Mouse (Mus musculus): ENCODE measurements around the gene Lingo1.

The Lingo1 gene

GRCm38 (mm10) chr9:56795721-56796655, at the start of gene Lingo1:
Gene Lingo1 (minus strand): TSS chr9:56796468.
- no peak for DNase-seq (ENCODE audit: low read depth, low spot score)

GRCm38 (mm10) chr9:56844644-56845043, 48.4 kb upstream of the Lingo1 start:
- DNase-seq (ENCODE audit: low read depth, low spot score): no peak

- DNase-seq (ENCODE audit: low read depth, low spot score): peak; percentile 65
Measured at GRCm38 (mm10) chr9:56843679-56844188, 47.5 kb upstream of the Lingo1 start.

DNA sequence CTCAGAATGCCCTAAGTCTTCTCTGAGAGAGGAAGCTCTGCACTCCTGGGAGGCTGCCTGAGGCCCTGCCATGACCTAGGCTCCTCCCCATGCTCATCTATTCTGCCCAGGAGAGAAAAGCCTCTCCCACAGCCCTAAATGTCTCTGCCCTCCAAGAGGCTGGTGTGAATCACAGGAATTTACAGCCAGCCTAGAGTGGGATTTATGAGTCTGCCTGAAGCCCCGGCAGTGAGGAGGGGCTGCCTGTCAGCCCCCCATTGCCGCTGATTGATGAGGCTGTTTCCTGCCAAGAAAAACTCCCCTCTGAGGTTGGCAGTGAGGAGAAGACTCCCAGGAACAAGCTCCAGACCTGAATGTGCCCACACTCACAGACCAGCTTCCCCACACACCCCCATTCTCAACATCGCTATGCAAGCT, 46.0 kb upstream of the Lingo1 start:
- no peak for DNase-seq (ENCODE audit: low read depth, low spot score)

DNA sequence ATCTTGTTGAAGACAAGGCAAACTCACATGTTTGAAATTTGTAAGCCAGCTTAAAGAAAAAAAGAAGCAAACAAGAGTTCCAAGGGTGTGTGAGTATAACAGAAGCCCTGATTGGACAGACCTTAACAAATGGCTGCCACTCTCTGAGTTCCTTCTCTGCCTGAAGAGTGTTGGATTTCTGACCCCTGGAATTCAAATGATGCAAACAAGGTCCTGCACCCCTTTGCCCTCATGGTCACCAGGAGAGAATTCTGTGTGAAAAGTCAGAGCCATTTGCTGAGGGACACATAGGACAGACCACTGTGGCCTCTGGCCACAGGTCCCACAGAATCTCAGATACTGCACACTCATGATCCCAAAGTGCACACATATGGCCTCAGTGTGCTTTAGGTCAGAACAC, 45.6 kb upstream of the Lingo1 start:
- DNase-seq (ENCODE audit: low read depth, low spot score): no peak

- DNase-seq (ENCODE audit: low read depth, low spot score): no peak
Measured at GRCm38 (mm10) chr9:56840721-56841120, 44.5 kb upstream of the Lingo1 start.

DNA sequence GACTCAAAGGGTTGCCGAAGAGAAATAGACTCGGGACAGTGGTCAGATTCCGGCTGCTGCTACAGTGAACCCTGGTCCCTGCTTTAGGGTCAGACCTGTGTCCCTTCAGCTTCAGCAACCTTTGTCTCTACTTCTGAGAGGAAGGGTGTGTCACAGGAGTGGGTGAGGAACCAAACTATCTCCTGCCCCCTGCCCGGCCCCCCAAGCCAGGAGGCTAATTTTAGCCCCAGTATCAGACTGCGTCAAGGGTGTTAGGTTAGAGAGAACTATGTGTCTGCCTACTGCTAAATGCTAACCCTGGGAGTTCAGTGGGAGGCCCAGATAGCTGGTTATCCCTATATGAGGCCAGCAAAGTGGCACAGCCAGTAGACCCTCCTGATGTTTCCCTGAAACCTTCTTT, 38.9 kb upstream of the Lingo1 start:
- DNase-seq (ENCODE audit: low read depth, low spot score): no peak

DNA sequence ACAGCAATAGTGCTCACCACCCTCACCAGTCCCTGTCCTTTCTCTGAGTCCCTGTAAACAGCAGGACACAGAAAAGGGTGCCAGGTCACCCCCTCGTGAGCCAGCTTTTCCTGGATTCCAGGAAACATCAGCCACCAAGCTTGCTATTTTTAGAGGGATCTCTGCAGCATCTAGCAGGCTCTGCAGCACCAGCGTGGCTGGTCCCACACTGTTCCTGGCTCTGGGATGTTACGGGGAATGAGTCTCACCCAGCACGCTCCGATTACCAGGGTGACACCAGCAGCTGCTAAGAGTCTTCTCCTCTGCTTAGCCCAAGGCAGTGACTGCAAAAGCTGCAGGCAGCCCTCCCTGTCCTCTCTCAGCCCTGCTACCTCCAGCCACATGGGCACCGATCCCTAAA, 36.6 kb upstream of the Lingo1 start:
- no peak for DNase-seq (ENCODE audit: low read depth, low spot score)

- DNase-seq (ENCODE audit: low read depth, low spot score): no peak
Measured at GRCm38 (mm10) chr9:56831904-56832303, 35.6 kb upstream of the Lingo1 start.

DNA sequence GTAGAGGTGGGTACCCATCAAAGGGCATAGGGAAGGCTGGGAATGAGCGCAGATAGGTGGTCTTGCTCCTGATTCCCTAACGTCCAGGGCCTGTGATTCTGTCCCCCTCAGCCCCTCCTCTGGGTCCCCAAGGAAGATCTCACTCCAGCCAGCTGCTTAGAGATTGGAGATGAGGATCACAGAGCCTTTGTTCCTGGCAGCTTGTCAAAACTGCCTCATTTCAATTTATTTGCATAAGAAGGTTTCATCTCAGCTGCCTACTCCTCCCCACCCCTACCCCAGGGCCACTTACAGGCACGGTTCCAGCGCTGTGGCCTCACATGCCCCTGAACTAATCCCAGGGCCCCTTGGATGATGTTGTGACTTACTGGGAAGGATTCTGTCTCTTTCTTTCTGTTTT, 33.9 kb upstream of the Lingo1 start:
- peak; percentile 61 for DNase-seq (ENCODE audit: low read depth, low spot score)

- no peak for DNase-seq (ENCODE audit: low read depth, low spot score)
Measured at GRCm38 (mm10) chr9:56828841-56829240, 32.6 kb upstream of the Lingo1 start.

GRCm38 (mm10) chr9:56828146-56828545, 31.9 kb upstream of the Lingo1 start:
- no peak for DNase-seq (ENCODE audit: low read depth, low spot score)

- DNase-seq (ENCODE audit: low read depth, low spot score): no peak
Measured at GRCm38 (mm10) chr9:56825476-56826213, 29.4 kb upstream of the Lingo1 start.

GRCm38 (mm10) chr9:56824900-56825299, 28.6 kb upstream of the Lingo1 start:
- no peak for DNase-seq (ENCODE audit: low read depth, low spot score)

DNA sequence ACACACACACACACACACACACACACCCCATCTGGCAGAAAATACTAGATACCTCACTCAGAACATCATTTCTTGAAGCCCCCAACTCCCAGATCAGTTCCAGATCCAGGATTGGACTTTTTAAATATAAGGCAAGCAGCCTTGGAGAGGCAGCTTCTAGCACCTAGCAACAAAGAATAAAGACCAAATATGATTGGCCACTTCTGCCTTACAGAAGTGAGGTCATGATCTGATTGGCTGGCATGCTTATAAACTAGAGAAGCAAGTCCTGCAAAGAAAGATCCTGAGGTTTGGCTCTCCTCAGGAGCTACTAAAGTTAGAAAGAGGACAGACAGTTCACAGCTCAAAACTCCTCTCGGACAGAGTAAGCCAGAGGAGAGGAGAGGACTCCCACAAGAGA, 14.6 kb upstream of the Lingo1 start:
- DNase-seq (ENCODE audit: low read depth, low spot score): no peak

DNA sequence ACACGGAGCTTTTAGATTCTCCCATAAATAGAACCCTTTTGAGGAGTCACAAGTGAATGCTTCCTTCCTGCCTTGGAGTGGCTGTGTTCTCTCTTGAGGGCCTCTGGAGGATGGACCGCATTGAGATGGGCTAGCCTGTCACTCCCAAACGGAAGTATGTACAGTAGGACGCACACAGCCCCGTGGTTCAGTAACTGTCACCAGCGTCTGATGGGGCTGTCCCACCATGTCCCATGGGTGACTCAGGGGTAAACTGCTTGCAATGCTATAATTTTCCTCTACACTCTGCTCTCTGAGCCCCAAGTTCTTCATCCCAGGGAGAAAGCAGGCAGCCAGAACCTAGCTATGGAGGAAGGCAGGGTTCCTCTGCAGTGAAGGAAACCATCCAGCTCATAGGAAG, 11.7 kb upstream of the Lingo1 start:
- no peak for DNase-seq (ENCODE audit: low read depth, low spot score)

- DNase-seq (ENCODE audit: low read depth, low spot score): no peak
Measured at GRCm38 (mm10) chr9:56803146-56803545, 6.9 kb upstream of the Lingo1 start.

GRCm38 (mm10) chr9:56797876-56798275, 1.6 kb upstream of the Lingo1 start:
- peak; percentile 66 for DNase-seq (ENCODE audit: low read depth, low spot score)

DNA sequence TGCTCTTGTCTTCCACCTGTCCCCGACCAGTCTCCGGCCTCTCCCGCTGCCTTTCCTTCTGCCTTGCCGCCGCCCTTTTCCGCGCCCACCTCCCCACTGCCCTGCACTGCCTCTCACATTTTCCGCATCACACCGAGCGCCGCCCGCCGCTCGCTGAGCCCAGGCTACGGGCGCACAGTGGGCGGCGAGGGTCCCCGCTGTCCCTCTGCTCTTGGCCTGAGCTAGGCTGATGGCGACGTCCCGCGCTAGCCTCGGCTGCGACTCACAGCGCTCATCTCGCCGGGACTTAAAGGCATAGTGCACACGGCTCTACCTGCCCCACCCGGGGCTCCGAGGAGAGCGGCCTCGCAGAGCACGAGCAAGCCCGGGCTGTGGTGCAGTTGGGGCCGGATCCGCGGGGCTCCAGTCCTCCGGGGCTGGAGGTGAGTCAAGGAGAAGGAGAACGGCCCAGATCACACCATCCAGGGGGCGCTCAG, 426 bp upstream of the Lingo1 start:
- no peak for DNase-seq (ENCODE audit: low read depth, low spot score)

DNA sequence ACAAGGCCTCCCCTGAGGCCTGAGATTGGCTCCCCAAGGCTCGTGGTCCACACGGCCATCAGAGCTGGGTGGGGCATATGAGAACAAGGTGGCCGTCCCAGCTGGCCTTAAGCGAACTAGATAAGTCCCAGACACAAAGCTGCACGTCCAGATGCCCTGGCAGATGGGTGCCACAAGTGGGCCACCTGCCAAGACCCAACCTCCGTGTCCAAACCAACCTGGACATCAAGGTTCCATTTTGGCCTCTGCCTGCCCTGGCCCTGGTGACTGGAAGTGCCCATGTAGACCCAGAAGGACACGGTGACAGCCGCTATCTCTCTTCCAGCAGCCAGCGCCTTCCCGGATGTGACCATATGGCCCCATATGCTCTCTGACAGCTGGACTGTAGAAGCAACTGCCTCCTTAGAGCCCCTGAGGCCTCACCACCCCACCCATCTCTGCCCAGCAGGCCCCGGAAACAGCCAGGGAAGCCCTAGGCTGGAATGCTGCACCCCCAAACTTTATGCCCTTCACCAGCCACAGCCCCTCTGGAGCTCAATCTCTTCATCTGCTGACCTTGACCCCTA, 4.5 kb downstream of the Lingo1 start:
- no peak for DNase-seq (ENCODE audit: low read depth, low spot score)

GRCm38 (mm10) chr9:56784576-56784975, 11.7 kb downstream of the Lingo1 start:
- no peak for DNase-seq (ENCODE audit: low read depth, low spot score)
